ENCODE assay signal across 28 mouse cellular contexts in genomic region chr11:86371266-86371665, GRCm38 (mm10). TPM values are rescaled to one million over a fixed set of nuclear protein-coding genes. Genes with fewer than 3 reads are reported as not detected.
DNase-seq lines count a peak whose midpoint lies in the region; ATAC-seq and TF ChIP-seq lines count a peak whose summit lies in the region.
"Had no signal": no experiment of that assay in that cellular context is flagged by ENCODE, and none has a peak within 500 bp of the region (broad histone marks: within the 10 kb centered on the region; RNA-seq: fewer than 3 reads in every experiment).

No protein-coding gene starts in this region.

- ATAC-seq in heart, embryonic 11.5 days (replicated peaks; ENCODE audit: insufficient number of reproducible peaks, low FRiP score, low TSS enrichment): no peak
- ATAC-seq: activated CD4-positive, CD25-positive, alpha-beta regulatory T cell, adult 4 months; liver, embryonic 12.5 days; liver, postnatal 0 days; midbrain, embryonic 13.5 days had no signal

- H3K4me3 ChIP-seq in heart, embryonic 11.5 days (ENCODE audit: low read depth, low read length): no peak overlapping the region
- no peak overlapping the region for H3K4me3 ChIP-seq in thymus, adult 2 months (ENCODE audit: control insufficient read depth, insufficient read depth, low read length)
- H3K4me3 ChIP-seq: embryonic facial prominence, embryonic 10.5 days; embryonic facial prominence, embryonic 15.5 days; forebrain, embryonic 12.5 days; hindbrain, embryonic 12.5 days; liver, embryonic 12.5 days; midbrain, embryonic 13.5 days had no signal

- no peak for TF ChIP-seq CTCF in thymus, adult 2 months (IDR thresholded peaks at IDR 0.05; ENCODE audit: borderline replicate concordance, control insufficient read depth, extremely low read depth, insufficient read depth, low read length, poor library complexity)

- 70% methylated on average over 7 of the region's 7 CpGs for WGBS in heart, embryonic 11.5 days (ENCODE audit: insufficient replicate concordance)
- 13% methylated on average over 7 of the region's 7 CpGs for WGBS in thymus, adult 2 months

- no peak overlapping the region for H3K4me2 ChIP-seq in heart, embryonic 11.5 days
- H3K4me2 ChIP-seq: embryonic facial prominence, embryonic 15.5 days; forebrain, embryonic 12.5 days; hindbrain, embryonic 12.5 days; liver, embryonic 12.5 days; midbrain, embryonic 13.5 days had no signal

- no peak overlapping the region for H3K9ac ChIP-seq in heart, embryonic 11.5 days (ENCODE audit: low read depth, low read length)
- H3K9ac ChIP-seq: embryonic facial prominence, embryonic 15.5 days; forebrain, embryonic 12.5 days; hindbrain, embryonic 12.5 days; liver, embryonic 12.5 days; liver, postnatal 0 days; midbrain, embryonic 13.5 days had no signal

- 0 out of 2 replicates have a peak, but pooled peaks have one; percentile 26 for TF ChIP-seq POLR2A in thymus, adult 2 months (IDR thresholded peaks at IDR 0.05; ENCODE audit: control insufficient read depth, extremely low read depth, insufficient read depth, low read length, poor library complexity)

- DNase-seq in heart, adult 11 months: peak; percentile 74
- DNase-seq in T-cell, adult 2 months (ENCODE audit: low spot score): peak; percentile 59
- peak; percentile 80 for DNase-seq in thymus, adult 2 months
- peak; percentile 66 to 81 for DNase-seq in thymus, postnatal 36 days
- DNase-seq in right cerebral cortex, postnatal 36 days (ENCODE audit: low spot score in 2 of 2): no peak
- no peak for DNase-seq in neural tube, embryonic 10.5 days (ENCODE audit: extremely low spot score, low spot score)
- no peak for DNase-seq in gastrocnemius, postnatal 4 days (ENCODE audit: low spot score in 2 of 2)
- DNase-seq: adrenal gland, adult 2 months; cerebellum, adult 2 months; cerebellum, postnatal 14 days; gastrocnemius, postnatal 25 days; kidney, adult 2 months; kidney, postnatal 4 days; layer of hippocampus, postnatal 36 days; left cerebral cortex, postnatal 4 days; liver, postnatal 0 days; lung, postnatal 4 days; right cerebral cortex, postnatal 4 days had no signal

- H3K27ac ChIP-seq in heart, embryonic 11.5 days (ENCODE audit: low read depth, low read length): no peak overlapping the region
- H3K27ac ChIP-seq in thymus, adult 2 months (ENCODE audit: control insufficient read depth, insufficient read depth, low read length): peak overlapping the region; percentile 10
- H3K27ac ChIP-seq: embryonic facial prominence, embryonic 10.5 days; embryonic facial prominence, embryonic 15.5 days; forebrain, embryonic 12.5 days; hindbrain, embryonic 12.5 days; kidney, postnatal 0 days; liver, embryonic 12.5 days; midbrain, embryonic 13.5 days; stomach, postnatal 0 days had no signal

- H3K36me3 ChIP-seq in heart, embryonic 11.5 days (ENCODE audit: control insufficient read depth, insufficient read depth, low read length): no peaks in the 10 kb centered on the region
- no peaks in the 10 kb centered on the region for H3K36me3 ChIP-seq in thymus, adult 2 months (ENCODE audit: control insufficient read depth, insufficient read depth, low read length)
- H3K36me3 ChIP-seq: embryonic facial prominence, embryonic 10.5 days; embryonic facial prominence, embryonic 15.5 days; forebrain, embryonic 12.5 days; hindbrain, embryonic 12.5 days; liver, embryonic 12.5 days; midbrain, embryonic 13.5 days had no signal

- no peaks in the 10 kb centered on the region for H3K27me3 ChIP-seq in heart, embryonic 11.5 days (ENCODE audit: control insufficient read depth, insufficient read depth, low read length)
- H3K27me3 ChIP-seq in thymus, adult 2 months (ENCODE audit: control insufficient read depth, insufficient read depth, low read length): no peaks in the 10 kb centered on the region
- H3K27me3 ChIP-seq: embryonic facial prominence, embryonic 15.5 days; forebrain, embryonic 12.5 days; hindbrain, embryonic 12.5 days; liver, embryonic 12.5 days; midbrain, embryonic 13.5 days had no signal

- H3K4me1 ChIP-seq in heart, embryonic 11.5 days (ENCODE audit: control insufficient read depth, insufficient read depth, low read length): no peaks in the 10 kb centered on the region
- peaks cover 25% of the 10 kb centered on the region for H3K4me1 ChIP-seq in thymus, adult 2 months (replicated peaks; ENCODE audit: control insufficient read depth, insufficient read depth, low read length)
- H3K4me1 ChIP-seq: embryonic facial prominence, embryonic 15.5 days; forebrain, embryonic 12.5 days; hindbrain, embryonic 12.5 days; liver, embryonic 12.5 days; midbrain, embryonic 13.5 days had no signal

- no peaks in the 10 kb centered on the region for H3K9me3 ChIP-seq in heart, embryonic 11.5 days (replicated peaks; ENCODE audit: control insufficient read depth, low read length)
- H3K9me3 ChIP-seq: embryonic facial prominence, embryonic 10.5 days; embryonic facial prominence, embryonic 15.5 days; forebrain, embryonic 12.5 days; hindbrain, embryonic 12.5 days; liver, embryonic 12.5 days; midbrain, embryonic 13.5 days had no signal

RNA-seq across cellular contexts. Expression of gene Med13, which starts 13.9 kb away (rescaled TPM):
- 9.6 and 10.3 TPM in 2 replicates for polyA plus RNA-seq in heart, embryonic 11.5 days (2014; fragmentation: Nextera tagmentation; extraction: Ambion mirVana)
- polyA plus RNA-seq in thymus, adult 2 months (2012; rRNA removed): 60.6 and 69.5 TPM in 2 replicates
- 10 to 100 TPM; 47.8 to 51.6 TPM for total RNA-seq in gastrocnemius, postnatal 4 days (2021)

Comparison
In these comparisons a context has a peak if more than half of its experiments do, and no peak if none do; other contexts are left out.
1. DNase-seq: peak in heart, adult 11 months (single experiment), T-cell, adult 2 months (single experiment), thymus, adult 2 months (single experiment) and thymus, postnatal 36 days (2 of 2); none in right cerebral cortex, postnatal 36 days (0 of 2), neural tube, embryonic 10.5 days (single experiment) and gastrocnemius, postnatal 4 days (0 of 2).